Mouse (Mus musculus) kidney, embryonic 14.5 days (tissue): ENCODE measurements around the gene Pnrc2. TPM values are rescaled to one million over a fixed set of nuclear protein-coding genes. Genes with fewer than 3 reads are reported as not detected.

Experiments
- ATAC-seq: fragments of 200-750 bp; cut with Nextera tagmentation; 2 replicates; pipeline ENCODE4 v1.8.0; 2017; ENCODE audit warnings: moderate number of reproducible peaks, mild to moderate bottlenecking, moderate TSS enrichment, moderate library complexity; ENCODE audit not compliant: low FRiP score, low TSS enrichment
- H3K27ac ChIP-seq: fragments of 300-500 bp; sonication (generic); 2 replicates; pipeline ENCODE4 v1.5.1; 2014; ENCODE audit warnings: low read depth, mild to moderate bottlenecking, low read length, moderate library complexity, mixed read lengths
- H3K27me3 ChIP-seq: fragments of 300-500 bp; sonication (generic); 2 replicates; pipeline ENCODE4 v1.6.1; 2014; ENCODE audit warnings: mild to moderate bottlenecking, low read length; ENCODE audit not compliant: control insufficient read depth, insufficient read depth
- H3K36me3 ChIP-seq: fragments of 300-500 bp; sonication (generic); 2 replicates; pipeline ENCODE4 v1.6.1; 2014; ENCODE audit warnings: low read length, mixed read lengths; ENCODE audit not compliant: control insufficient read depth, insufficient read depth
- H3K4me1 ChIP-seq: fragments of 300-500 bp; sonication (generic); 2 replicates; pipeline ENCODE4 v1.6.1; 2014; ENCODE audit warnings: low read length, mixed read lengths; ENCODE audit not compliant: control insufficient read depth, insufficient read depth
- H3K4me2 ChIP-seq: fragments of 300-500 bp; sonication (generic); replicated peaks from 2 replicates; pipeline ENCODE4 v1.6.1; 2014; ENCODE audit warnings: low read depth, mild to moderate bottlenecking, low read length
- H3K4me3 ChIP-seq: fragments of 300-500 bp; sonication (generic); 2 replicates; pipeline ENCODE4 v1.5.1; 2014; ENCODE audit warnings: mild to moderate bottlenecking, low read length
- H3K9ac ChIP-seq: fragments of 300-500 bp; sonication (generic); 2 replicates; pipeline ENCODE4 v1.6.1; 2014; ENCODE audit warnings: low read depth, mild to moderate bottlenecking, low read length, moderate library complexity
- H3K9me3 ChIP-seq: fragments of 300-500 bp; sonication (generic); 2 replicates; pipeline ENCODE4 v1.6.1; 2016; ENCODE audit warnings: low read length; ENCODE audit not compliant: control insufficient read depth
- WGBS: fragments of 180-500 bp; shearing (Covaris S2); extraction: QIAGEN DNeasy Blood & Tissue Kit; methylation state at CpG from one replicate; pipeline ENCODE4 v1.1.7; 2014; 5-methylcytosine and 5-hydroxymethylcytosine counted together
- polyA plus RNA-seq: library from polyadenylated mRNA; unstranded; fragments of >200 nt; fragmentation: Nextera tagmentation; extraction: Ambion mirVana; gene quantifications from 2 replicates; pipeline ENCODE4 v1.2.1, GENCODE M21; 2014

The Pnrc2 gene
- polyA plus RNA-seq, 1 experiment from 2014 or later, result 209 TPM

GRCm38 (mm10) chr4:135824254-135824653 is 49.4 kb downstream of the Pnrc2 start:
- Histone ChIP-seq H3K9me3 (no peaks in the 10 kb centered on the region), H3K4me2 (no peak overlapping the region), H3K27me3 (no peaks in the 10 kb centered on the region), H3K27ac (no peak overlapping the region), H3K4me3 (no peak overlapping the region), H3K36me3 (no peaks in the 10 kb centered on the region), H3K9ac (no peak overlapping the region), H3K4me1 (peaks cover 9% of the 10 kb centered on the region)
- no peak for ATAC-seq
- WGBS, result 53% methylated on average over 8 of the region's 8 CpGs

GRCm38 (mm10) chr4:135823298-135823697 is 50.4 kb downstream of the Pnrc2 start:
- H3K4me2 ChIP-seq, result no peak overlapping the region
- no peak overlapping the region for H3K4me3 ChIP-seq
- H3K27me3 ChIP-seq, result no peaks in the 10 kb centered on the region
- no peaks in the 10 kb centered on the region for H3K9me3 ChIP-seq
- ATAC-seq, result no peak
- H3K27ac ChIP-seq, result no peak overlapping the region
- H3K36me3 ChIP-seq, result no peaks in the 10 kb centered on the region
- peaks cover under 1% of the 10 kb centered on the region for H3K4me1 ChIP-seq
- H3K9ac ChIP-seq, result no peak overlapping the region
- 74% methylated on average over 2 of the region's 2 CpGs for WGBS

- no peak for ATAC-seq
These were observed 51.9 kb downstream of the Pnrc2 start for GRCm38 (mm10) chr4:135821772-135822171.

More at GRCm38 (mm10) chr4:135821772-135822171, 51.9 kb downstream of the Pnrc2 start:
- no peaks in the 10 kb centered on the region for H3K4me1 ChIP-seq
- no peaks in the 10 kb centered on the region for H3K9me3 ChIP-seq
- no peak overlapping the region for H3K4me2 ChIP-seq
- H3K27ac ChIP-seq, result no peak overlapping the region
- no peaks in the 10 kb centered on the region for H3K36me3 ChIP-seq
- 84% methylated on average over 4 of the region's 4 CpGs for WGBS
- no peak overlapping the region for H3K9ac ChIP-seq
- H3K4me3 ChIP-seq, result no peak overlapping the region
- no peaks in the 10 kb centered on the region for H3K27me3 ChIP-seq

Other genes starting within 250 kb of the Pnrc2 start
- gene Ifnlr1, start 187.6 kb downstream of the Pnrc2 start, polyA plus RNA-seq, result 0.46 and 1.1 TPM in 2 replicates
- not detected in 2 replicates for gene Il22ra1, start 145.7 kb downstream of the Pnrc2 start, polyA plus RNA-seq
- 0.06 and 0.35 TPM in 2 replicates for gene Myom3, start 114.1 kb downstream of the Pnrc2 start, polyA plus RNA-seq
- gene Srsf10, start 18.1 kb downstream of the Pnrc2 start, polyA plus RNA-seq, result 334 and 342 TPM in 2 replicates
- 0.10 and 0.45 TPM in 2 replicates for gene Cnr2, start 21.5 kb upstream of the Pnrc2 start, polyA plus RNA-seq
- gene Fuca1, start 46.9 kb upstream of the Pnrc2 start, polyA plus RNA-seq, result 57.6 and 69.2 TPM in 2 replicates
- gene Hmgcl, start 72.6 kb upstream of the Pnrc2 start, polyA plus RNA-seq, result 81.1 and 81.3 TPM in 2 replicates
- 29.0 and 31.3 TPM in 2 replicates for gene Gale, start 89.9 kb upstream of the Pnrc2 start, polyA plus RNA-seq
- 133 and 140 TPM in 2 replicates for gene Lypla2, start 98.8 kb upstream of the Pnrc2 start, polyA plus RNA-seq
- 49.0 and 62.1 TPM in 2 replicates for gene Pithd1, start 113.4 kb upstream of the Pnrc2 start, polyA plus RNA-seq
- gene Eloa, start 147.9 kb upstream of the Pnrc2 start, polyA plus RNA-seq, result 31.5 and 43.7 TPM in 2 replicates
- gene Rpl11, start 179.6 kb upstream of the Pnrc2 start, polyA plus RNA-seq, result 527 and 692 TPM in 2 replicates